Mouse (Mus musculus) monocyte, adult 5-6 weeks (primary cell): ENCODE results near the gene Nfib. TPM values are rescaled to one million over a fixed set of nuclear protein-coding genes. Genes with fewer than 3 reads are reported as not detected.

Experiments used
- ATAC-seq: fragments of 153-309, 156-312 bp; replicated peaks from 2 replicates; pipeline ENCODE4 v1.8.0; 2017; ENCODE audit warnings: mild to moderate bottlenecking; ENCODE audit not compliant: low TSS enrichment, insufficient number of reproducible peaks, severe bottlenecking, poor library complexity, low FRiP score
- total RNA-seq: library from RNA; stranded (forward); fragments of 200-1000, 200-491, 200-594 nt; gene quantifications from 3 replicates; pipeline ENCODE4 v1.2.3, GENCODE M21; 2017

The Nfib gene
- total RNA-seq, 1 experiment from 2014 or later = 0.29 TPM

- ATAC-seq = no peak
Measured at GRCm38 (mm10) chr4:82430802-82431201, 274.7 kb downstream of the Nfib start.

- ATAC-seq = no peak
Measured at GRCm38 (mm10) chr4:82426224-82426623, 279.3 kb downstream of the Nfib start.

GRCm38 (mm10) chr4:82418241-82418640 is 287.3 kb downstream of the Nfib start:
- ATAC-seq = no peak

- no peak for ATAC-seq
Measured at GRCm38 (mm10) chr4:82415817-82416216, 289.7 kb downstream of the Nfib start.

- ATAC-seq = no peak
Measured at GRCm38 (mm10) chr4:82412651-82413050, 292.9 kb downstream of the Nfib start.

- ATAC-seq = no peak
Measured at GRCm38 (mm10) chr4:82411965-82412364, 293.6 kb downstream of the Nfib start.

- no peak for ATAC-seq
Measured at GRCm38 (mm10) chr4:82408463-82409404, 296.8 kb downstream of the Nfib start.

GRCm38 (mm10) chr4:82406511-82406910 is 299.0 kb downstream of the Nfib start:
- no peak for ATAC-seq

- no peak for ATAC-seq
Measured at GRCm38 (mm10) chr4:82405791-82406190, 299.8 kb downstream of the Nfib start.

GRCm38 (mm10) chr4:82403975-82404651 is 301.4 kb downstream of the Nfib start:
- no peak for ATAC-seq

- ATAC-seq = no peak
Measured at GRCm38 (mm10) chr4:82402666-82403065, 302.9 kb downstream of the Nfib start.

GRCm38 (mm10) chr4:82401450-82402061 is 304.0 kb downstream of the Nfib start:
- ATAC-seq = no peak

- ATAC-seq = no peak
Measured at GRCm38 (mm10) chr4:82400536-82400935, 305.0 kb downstream of the Nfib start.

GRCm38 (mm10) chr4:82399406-82400380 is 305.9 kb downstream of the Nfib start:
- ATAC-seq = no peak

GRCm38 (mm10) chr4:82398282-82398681 is 307.3 kb downstream of the Nfib start:
- ATAC-seq = no peak

- ATAC-seq = no peak
Measured at GRCm38 (mm10) chr4:82396805-82397204, 308.7 kb downstream of the Nfib start.

- ATAC-seq = no peak
Measured at GRCm38 (mm10) chr4:82396003-82396402, 309.5 kb downstream of the Nfib start.

GRCm38 (mm10) chr4:82394346-82394745 is 311.2 kb downstream of the Nfib start:
- no peak for ATAC-seq
